ENCODE assay signal across 9 mouse cellular contexts in genomic region chr17:31377961-31378360, GRCm38 (mm10). TPM values are rescaled to one million over a fixed set of nuclear protein-coding genes. Genes with fewer than 3 reads are reported as not detected.
DNase-seq lines count a peak whose midpoint lies in the region; ATAC-seq lines count a peak whose summit lies in the region.
"Had no signal": no experiment of that assay in that cellular context is flagged by ENCODE, and none has a peak within 500 bp of the region (broad histone marks: within the 10 kb centered on the region; RNA-seq: fewer than 3 reads in every experiment).

No protein-coding gene starts in this region.

- no peaks in the 10 kb centered on the region for H3K36me3 ChIP-seq in hindbrain, embryonic 14.5 days (replicated peaks; ENCODE audit: control insufficient read depth, insufficient read depth)
- no peaks in the 10 kb centered on the region for H3K36me3 ChIP-seq in midbrain, embryonic 10.5 days

- ATAC-seq in CD4-positive, CD25-positive, alpha-beta regulatory T cell, adult 4 months, result no peak
- ATAC-seq in hindbrain, embryonic 14.5 days (ENCODE audit: low FRiP score), result no peak

- no peaks in the 10 kb centered on the region for H3K27me3 ChIP-seq in hindbrain, embryonic 14.5 days (ENCODE audit: control insufficient read depth, insufficient read depth, low read length)
- no peaks in the 10 kb centered on the region for H3K27me3 ChIP-seq in midbrain, embryonic 10.5 days (ENCODE audit: low read depth, poor library complexity, severe bottlenecking)

- peak overlapping the region; percentile 33 for H3K4me2 ChIP-seq in hindbrain, embryonic 14.5 days (replicated peaks)

- peak; percentile 76 for DNase-seq in CD4-positive, CD25-positive, alpha-beta regulatory T cell, adult 2 months (ENCODE audit: low read depth, low spot score)
- DNase-seq in cerebellum, adult 9-10 months, result peak; percentile 89
- DNase-seq in frontal cortex, adult 2 months (ENCODE audit: extremely low spot score in 1 of 2, low spot score in 1 of 2), result peak; percentile 56 to 90
- DNase-seq in hindbrain, embryonic 14.5 days (ENCODE audit: low spot score), result peak; percentile 78
- peak; percentile 64 to 67 for DNase-seq in layer of hippocampus, postnatal 36 days
- DNase-seq in midbrain, embryonic 10.5 days (ENCODE audit: low spot score), result peak; percentile 67
- DNase-seq in right cerebral cortex, postnatal 4 days, result peak; percentile 73

- H3K4me3 ChIP-seq in hindbrain, embryonic 14.5 days (replicated peaks; ENCODE audit: low read length), result no peak overlapping the region
- no peak overlapping the region for H3K4me3 ChIP-seq in midbrain, embryonic 10.5 days
- H3K4me3 ChIP-seq: myocyte had no signal

- H3K9me3 ChIP-seq in hindbrain, embryonic 14.5 days (ENCODE audit: control insufficient read depth, low read length), result no peaks in the 10 kb centered on the region
- H3K9me3 ChIP-seq in midbrain, embryonic 10.5 days (replicated peaks), result no peaks in the 10 kb centered on the region

- WGBS in hindbrain, embryonic 14.5 days, result 10% methylated on average over 7 of the region's 7 CpGs
- WGBS in midbrain, embryonic 10.5 days, result 20% methylated on average over 7 of the region's 7 CpGs

- H3K4me1 ChIP-seq in hindbrain, embryonic 14.5 days (replicated peaks; ENCODE audit: control insufficient read depth, insufficient read depth, low read length), result peaks cover 3% of the 10 kb centered on the region; the same call in 1 of the 2 replicates
- peaks cover 4% of the 10 kb centered on the region; the same call in 1 of the 2 replicates for H3K4me1 ChIP-seq in midbrain, embryonic 10.5 days

- H3K9ac ChIP-seq in hindbrain, embryonic 14.5 days, result no peak overlapping the region

- H3K27ac ChIP-seq in hindbrain, embryonic 14.5 days, result no peak overlapping the region
- 0 out of 2 replicates have a peak overlapping the region, but pooled peaks have one; percentile 34 for H3K27ac ChIP-seq in midbrain, embryonic 10.5 days (replicated peaks)

RNA-seq across cellular contexts. Expression of gene Pde9a, which starts 8.0 kb away (rescaled TPM):
- polyA plus RNA-seq in CD4-positive, CD25-positive, alpha-beta regulatory T cell, adult 4 months (2017; shearing (Covaris generic)), result not detected
- 28.6 and 29.6 TPM in 2 replicates for polyA plus RNA-seq in frontal cortex, adult 2 months (2012; rRNA removed)
- polyA plus RNA-seq in hindbrain, embryonic 14.5 days (2014; fragmentation: Nextera tagmentation; extraction: Ambion mirVana), result 31.1 and 32.6 TPM in 2 replicates
- 10 to 100 TPM; 20.7 to 31.6 TPM for total RNA-seq in layer of hippocampus, postnatal 36 days (2021)
- polyA plus RNA-seq in midbrain, embryonic 10.5 days (2016; fragmentation: Nextera tagmentation; extraction: Ambion mirVana), result 12.1 and 21.1 TPM in 2 replicates

Comparison
In these comparisons a context has a peak if more than half of its experiments do, and no peak if none do; other contexts are left out.
1. RNA of gene Pde9a, which starts 8.0 kb away (polyA plus RNA-seq): 31.1 to 32.6 TPM in hindbrain, embryonic 14.5 days, 28.6 to 29.6 TPM in frontal cortex, adult 2 months and 12.1 to 21.1 TPM in midbrain, embryonic 10.5 days; not detected in CD4-positive, CD25-positive, alpha-beta regulatory T cell, adult 4 months; every median in the first group is over 10 times any median in the second.
2. Peak in every context shown above with its lines, with median percentiles within 50 percentile points of each other: DNase-seq.